Mouse (Mus musculus) cortical plate, adult 2 months (tissue): ENCODE measurements around the gene Fancc.

ENCODE experiments used
- CTCF ChIP-seq: fragments of 200-500 bp; IDR thresholded peaks from 2 replicates; pipeline ENCODE4 v1.5.1; 2011; ENCODE audit warnings: mild to moderate bottlenecking, control low read depth, low read length; ENCODE audit not compliant: insufficient read depth; ENCODE audit errors: extremely low read depth
- POLR2A ChIP-seq: fragments of 200-500 bp; IDR thresholded peaks from 2 replicates; pipeline ENCODE4 v1.6.1; 2011; ENCODE audit warnings: mild to moderate bottlenecking, low read length, control low read depth; ENCODE audit not compliant: insufficient read depth; ENCODE audit errors: extremely low read depth

DNA sequence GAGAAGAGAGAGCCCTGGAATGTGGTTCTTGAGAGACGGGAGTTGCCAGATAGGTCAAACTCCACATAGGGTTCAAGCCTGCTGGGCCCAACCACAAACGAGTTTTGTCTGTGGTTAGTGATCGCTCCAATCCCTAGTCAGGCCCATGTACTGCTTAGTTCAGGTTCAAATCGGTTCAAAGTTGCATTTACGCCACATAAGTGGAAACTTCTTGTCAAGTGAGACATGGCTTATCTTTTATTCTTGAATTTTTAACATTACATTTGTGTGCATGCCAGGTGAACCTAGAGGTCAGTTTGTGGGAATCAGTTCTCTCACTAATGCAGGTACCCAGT, 65.3 kb downstream of the Fancc start:
- no peak for TF ChIP-seq CTCF
- no peak for TF ChIP-seq POLR2A
